Mouse (Mus musculus) lung, postnatal 0 days (tissue): ENCODE data around the gene Guca2a.

Experiments
- CTCF ChIP-seq: IDR thresholded peaks from 2 replicates; pipeline ENCODE4 v1.5.1; 2016; ENCODE audit warnings: antibody characterized with exemption, mild to moderate bottlenecking
- EP300 ChIP-seq: IDR thresholded peaks from 2 replicates; pipeline ENCODE4 v1.6.1; 2016; ENCODE audit warnings: antibody characterized with exemption, mild to moderate bottlenecking, control low read depth

- TF ChIP-seq EP300 = no peak
- TF ChIP-seq CTCF = no peak
Observed at GRCm38 (mm10) chr4:119626081-119626645, 11.3 kb upstream of the Guca2a start.
